Mouse (Mus musculus) G1E (cell line): Measurements from ENCODE around the gene Prr14l. TPM values are rescaled to one million over a fixed set of nuclear protein-coding genes. Genes with fewer than 3 reads are reported as not detected.
"Not testable (repeated sequence)": the region's sequence is repeated elsewhere in the genome, so short reads cannot be mapped to it uniquely, and the experiment has no call there.

Experiments used
- ATAC-seq: 2 replicates; pipeline ENCODE4 v1.8.0; 2016; ENCODE audit warnings: mild to moderate bottlenecking; ENCODE audit not compliant: insufficient number of reproducible peaks, poor library complexity, low FRiP score, severe bottlenecking; ENCODE audit errors: extremely low read depth
- DNase-seq: peaks from one replicate; pipeline ENCODE4 v3.0.0; 2012; ENCODE audit warnings: low spot score
- H3K27me3 ChIP-seq: 2 replicates; pipeline ENCODE4 v1.6.1; 2012; ENCODE audit warnings: mild to moderate bottlenecking, low read length, inconsistent platforms; ENCODE audit not compliant: insufficient read depth
- H3K36me3 ChIP-seq: replicated peaks from 2 replicates; pipeline ENCODE3; 2012; ENCODE audit warnings: mild to moderate bottlenecking, inconsistent platforms
- H3K4me1 ChIP-seq: 2 replicates; pipeline ENCODE4 v1.6.1; 2012; ENCODE audit warnings: low read depth, low read length, inconsistent platforms, mixed read lengths; ENCODE audit not compliant: insufficient read depth
- H3K4me3 ChIP-seq: 2 replicates; pipeline ENCODE4 v1.5.1; 2012; ENCODE audit warnings: low read depth, mild to moderate bottlenecking, inconsistent platforms, low read length, moderate library complexity, mixed read lengths
- H3K9me3 ChIP-seq: replicated peaks from 2 replicates; pipeline ENCODE4 v1.6.1; 2012; ENCODE audit warnings: inconsistent platforms
- CTCF ChIP-seq: IDR thresholded peaks from 2 replicates; pipeline ENCODE4 v1.5.1; 2012; ENCODE audit warnings: low read depth, low read length, inconsistent platforms, mixed read lengths
- GATA1 ChIP-seq: IDR thresholded peaks from 2 replicates; pipeline ENCODE4 v1.6.1; 2012; ENCODE audit warnings: borderline replicate concordance, low read length, inconsistent platforms, mixed read lengths
- GATA2 ChIP-seq: IDR thresholded peaks from 2 replicates; pipeline ENCODE4 v1.6.1; 2012; ENCODE audit warnings: low read depth, low read length, inconsistent platforms, borderline replicate concordance
- POLR2AphosphoS5 ChIP-seq: IDR thresholded peaks from 2 replicates; pipeline ENCODE4 v1.6.1; 2012; ENCODE audit warnings: low read depth, low read length, inconsistent platforms; ENCODE audit not compliant: insufficient replicate concordance
- TAL1 ChIP-seq: conservative IDR thresholded peaks from 2 replicates; pipeline ENCODE4 v1.6.1; 2012; ENCODE audit warnings: low read depth, low read length, inconsistent platforms, mixed read lengths
- polyA plus RNA-seq: library from polyadenylated mRNA; stranded (reverse); fragments of >175 nt; gene quantifications from 2 replicates; pipeline ENCODE4 v1.2.3, GENCODE M21; 2012
- total RNA-seq, 2 experiments: library from RNA; stranded (forward) in 1 of 2; stranded (reverse) in 1 of 2; fragments of 200-1000 nt in 1 of 2; fragments of >200 nt in 1 of 2; fragmentation: Nextera tagmentation in 1 of 2; gene quantifications; 2 replicates each; pipeline ENCODE4 v1.2.3; 2014 to 2017

The Prr14l gene
- total and polyA plus RNA-seq, 3 experiments = 30.7 to 68.9 (median 35.8) TPM

DNA sequence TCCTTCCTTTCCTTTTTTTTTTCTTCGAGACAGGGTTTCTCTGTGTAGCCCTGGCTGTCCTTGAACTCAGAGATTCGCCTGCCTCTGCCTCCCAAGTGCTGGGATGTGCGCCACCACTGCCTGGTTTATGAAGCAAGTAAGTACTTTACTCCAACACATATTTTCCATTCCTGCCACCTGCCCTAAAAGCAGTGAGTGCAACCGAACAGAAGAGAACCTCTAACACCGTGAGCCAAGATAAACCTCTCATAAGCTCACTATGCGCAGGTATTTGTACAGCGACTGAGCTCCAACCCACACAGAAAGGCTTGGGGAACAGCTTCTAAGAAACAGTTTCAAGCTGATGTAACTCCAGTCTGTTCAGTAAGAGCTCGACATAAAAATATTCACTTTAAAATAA is 97.9 kb downstream of the Prr14l start:
- Histone ChIP-seq H3K9me3 (no peaks in the 10 kb centered on the region), H3K4me1 (no peaks in the 10 kb centered on the region), H3K36me3 (peaks cover 52% of the 10 kb centered on the region), H3K27me3 (no peaks in the 10 kb centered on the region), H3K4me3 (no peak overlapping the region)
- no peak for TF ChIP-seq POLR2AphosphoS5
- TF ChIP-seq TAL1 = no peak
- TF ChIP-seq CTCF = no peak
- no peak for TF ChIP-seq GATA2
- TF ChIP-seq GATA1 = no peak
- DNase-seq (no peak), ATAC-seq (no peak)

DNA sequence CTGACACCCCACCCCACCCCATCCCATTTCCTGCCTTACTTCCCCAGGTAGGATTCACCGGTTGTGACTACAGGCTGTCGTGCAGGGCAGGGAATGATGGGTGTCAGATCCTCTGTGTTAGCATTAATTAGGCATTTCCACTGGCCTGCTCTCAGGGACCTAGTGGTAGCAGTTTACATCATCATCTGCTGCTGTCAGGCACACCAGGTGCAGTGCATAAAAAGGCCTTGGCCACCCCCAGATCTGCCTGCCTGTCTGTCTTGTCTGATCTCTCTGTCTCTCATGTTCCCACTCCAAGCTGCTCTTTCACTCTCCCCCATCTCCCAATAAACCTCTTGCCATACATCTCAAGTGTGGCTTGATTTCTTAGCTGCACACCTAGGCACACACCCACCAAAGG is 102.3 kb downstream of the Prr14l start:
- Histone ChIP-seq H3K4me1 (peaks cover 20% of the 10 kb centered on the region), H3K27me3 (no peaks in the 10 kb centered on the region), H3K4me3 (no peak overlapping the region), H3K36me3 (peaks cover 42% of the 10 kb centered on the region), H3K9me3 (no peaks in the 10 kb centered on the region)
- TF ChIP-seq CTCF (no peak), GATA2 (no peak)
- no peak for DNase-seq
- ATAC-seq = no peak

DNA sequence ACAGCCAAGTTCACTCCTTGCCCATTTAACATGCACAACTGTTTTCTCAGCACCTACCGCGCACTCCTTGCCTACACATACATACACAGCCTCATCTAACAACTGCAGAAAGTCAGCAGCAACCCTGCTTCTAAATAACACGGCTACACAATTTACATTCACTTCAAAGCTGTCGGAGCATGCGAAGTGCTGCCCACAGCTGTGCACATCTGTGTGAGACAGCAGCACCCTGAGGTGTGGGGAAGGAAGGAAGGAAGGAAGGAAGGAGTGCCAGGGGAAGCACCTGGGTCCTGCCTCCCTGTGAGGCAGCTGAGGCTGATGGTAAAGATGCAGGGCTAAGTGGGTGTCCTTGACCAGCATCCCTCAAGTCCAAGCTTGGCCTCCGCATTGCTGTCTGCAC is 105.1 kb downstream of the Prr14l start:
- TF ChIP-seq TAL1 (no peak), CTCF (no peak), GATA1 (no peak), POLR2AphosphoS5 (no peak), GATA2 (no peak)
- H3K4me3 ChIP-seq = no peak overlapping the region
- DNase-seq (no peak), ATAC-seq (no peak)
- no peaks in the 10 kb centered on the region for H3K27me3 ChIP-seq
- H3K4me1 ChIP-seq = peaks cover 42% of the 10 kb centered on the region
- peaks cover 40% of the 10 kb centered on the region for H3K36me3 ChIP-seq
- no peaks in the 10 kb centered on the region for H3K9me3 ChIP-seq

DNA sequence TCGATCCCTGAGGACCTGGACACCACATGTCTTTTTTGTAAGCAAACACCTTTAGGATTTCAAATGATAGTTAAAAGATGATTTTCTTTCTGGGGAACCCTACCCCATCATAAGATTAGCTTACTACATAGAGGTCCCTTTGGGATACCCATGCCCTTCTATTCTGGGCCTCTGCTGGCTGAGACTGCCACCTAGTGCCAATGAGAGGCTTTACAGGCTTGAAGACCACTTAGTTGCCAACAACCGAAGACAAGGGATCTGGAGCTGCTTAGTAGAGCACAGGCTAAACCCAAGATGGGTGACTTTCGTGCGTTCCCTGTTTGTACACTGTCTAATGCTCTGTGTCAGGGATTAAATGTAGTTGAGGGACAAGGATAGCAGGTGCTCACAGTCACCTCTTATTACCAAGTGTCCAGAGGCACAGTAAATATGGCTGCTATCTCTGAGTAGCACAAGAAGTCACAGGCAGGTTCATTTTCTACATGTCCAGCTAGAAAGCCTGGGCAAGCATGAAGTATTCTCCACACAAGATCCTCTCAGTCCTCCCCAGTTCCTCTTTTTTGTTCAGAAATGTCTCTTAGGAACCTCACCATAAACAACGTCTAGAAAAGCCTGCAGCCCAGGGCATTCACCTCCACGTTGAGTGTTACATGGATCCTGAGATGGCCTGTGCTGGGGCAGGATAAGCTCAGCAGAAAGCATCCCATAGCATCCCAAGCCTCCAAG is 106.2 kb downstream of the Prr14l start:
- H3K27me3 ChIP-seq = no peaks in the 10 kb centered on the region
- no peaks in the 10 kb centered on the region for H3K9me3 ChIP-seq
- DNase-seq (peak; percentile 47), ATAC-seq (no peak)
- H3K36me3 ChIP-seq = peaks cover 46% of the 10 kb centered on the region
- peaks cover 42% of the 10 kb centered on the region for H3K4me1 ChIP-seq
- no peak overlapping the region for H3K4me3 ChIP-seq
- TF ChIP-seq CTCF (peak; percentile 84), GATA1 (no peak), GATA2 (no peak)

DNA sequence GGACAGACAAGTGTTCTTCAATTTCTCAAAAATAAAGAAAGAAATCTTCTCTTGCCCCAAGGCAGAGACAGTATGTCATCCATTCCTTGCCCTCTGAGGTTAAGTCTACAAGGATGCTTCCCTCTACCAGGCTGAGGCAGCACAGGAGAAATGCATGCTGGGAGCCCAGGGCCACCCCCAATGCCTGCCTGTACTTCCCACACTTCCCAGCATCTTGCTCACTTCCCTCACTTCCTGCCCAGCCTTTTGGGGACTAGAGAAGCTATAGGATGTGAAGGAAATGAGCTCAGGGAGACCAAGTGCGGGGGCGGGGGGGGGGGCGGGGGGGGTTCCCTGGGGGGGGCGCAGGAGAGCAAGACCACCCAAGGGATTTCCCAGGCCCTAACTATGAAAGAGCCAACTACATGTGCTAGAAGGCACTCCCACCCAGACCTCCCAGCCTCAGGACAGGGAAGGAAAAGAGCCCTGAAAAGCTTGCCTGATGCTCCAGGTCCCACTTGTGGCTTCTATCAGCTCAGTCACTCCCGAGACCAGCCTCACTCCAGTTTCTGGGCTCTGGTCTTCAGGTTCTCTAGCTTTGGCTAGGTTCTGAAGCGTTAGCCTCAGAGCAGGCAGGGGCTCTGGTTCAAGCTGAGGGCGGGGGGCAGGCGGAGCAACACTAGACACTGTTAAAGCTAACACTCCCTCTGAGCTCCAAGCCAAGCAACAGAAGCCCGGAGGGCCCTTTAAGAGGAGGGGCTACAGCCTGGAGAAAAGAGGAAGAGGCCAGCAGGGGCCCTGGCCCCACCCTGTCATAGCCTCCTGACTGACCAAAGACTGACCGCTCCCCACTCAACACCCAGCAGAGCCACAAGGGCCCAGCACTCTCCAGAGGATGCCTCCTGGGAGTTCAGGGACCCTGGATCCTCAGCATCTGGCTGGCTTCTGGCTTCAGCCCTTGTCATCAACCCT is 108.1 kb downstream of the Prr14l start:
- Histone ChIP-seq H3K4me3 (peak overlapping the region; percentile 70), H3K4me1 (peaks cover 42% of the 10 kb centered on the region), H3K9me3 (no peaks in the 10 kb centered on the region), H3K36me3 (peaks cover 59% of the 10 kb centered on the region), H3K27me3 (no peaks in the 10 kb centered on the region)
- peak; percentile 91 for ATAC-seq
- peak; percentile 80 for DNase-seq
- TF ChIP-seq GATA1 (no peak), POLR2AphosphoS5 (no peak), GATA2 (no peak), CTCF (no peak), TAL1 (no peak)

DNA sequence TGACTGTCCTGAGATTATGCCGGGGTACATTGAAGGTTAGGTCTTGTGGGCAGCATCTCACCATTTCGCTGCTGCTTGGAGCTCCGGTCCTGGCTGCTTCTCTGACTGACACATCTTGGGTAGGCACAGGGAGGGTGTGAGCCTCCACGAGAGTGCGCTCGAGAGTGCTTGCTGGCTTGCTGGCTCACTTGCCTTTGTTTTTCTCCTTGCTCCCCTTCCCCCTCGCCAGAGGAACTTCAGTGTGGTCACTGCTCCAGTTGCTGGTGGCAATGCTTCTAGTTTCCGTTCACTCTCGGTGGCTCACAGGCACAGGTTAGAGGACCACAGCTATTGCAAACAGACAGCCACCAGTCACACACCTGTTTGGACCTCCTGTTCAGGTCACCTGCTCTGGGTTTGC is 111.9 kb downstream of the Prr14l start:
- TF ChIP-seq POLR2AphosphoS5 (no peak), GATA1 (no peak), CTCF (no peak), TAL1 (no peak), GATA2 (no peak)
- Histone ChIP-seq H3K36me3 (peaks cover 76% of the 10 kb centered on the region), H3K4me3 (no peak overlapping the region), H3K27me3 (no peaks in the 10 kb centered on the region), H3K4me1 (peaks cover 27% of the 10 kb centered on the region), H3K9me3 (no peaks in the 10 kb centered on the region)
- no peak for DNase-seq
- no peak for ATAC-seq

DNA sequence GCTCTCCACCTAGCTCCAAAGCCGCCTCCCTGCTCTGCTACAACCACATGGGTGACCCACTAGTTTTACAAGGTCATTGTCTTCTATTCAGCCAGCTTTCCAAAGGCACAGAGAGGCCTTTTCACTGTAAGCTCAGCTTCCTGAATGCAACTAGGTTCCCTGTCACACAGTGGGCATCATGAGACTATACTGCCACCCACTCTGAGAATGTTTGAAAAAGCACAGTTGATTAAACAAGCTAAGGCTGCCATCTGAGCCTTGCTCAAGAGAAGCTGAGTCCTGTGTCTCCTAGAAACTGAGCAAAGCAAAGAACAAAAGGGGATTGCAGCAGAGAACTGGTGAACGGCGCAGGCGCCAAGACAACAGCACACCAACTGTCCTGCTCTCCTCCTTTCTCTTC is 112.7 kb downstream of the Prr14l start:
- not testable (repeated sequence) for DNase-seq, H3K9me3 ChIP-seq, H3K4me3 ChIP-seq, ATAC-seq, H3K27me3 ChIP-seq
- peaks cover 84% of the 10 kb centered on the region for H3K36me3 ChIP-seq
- H3K4me1 ChIP-seq = peaks cover 19% of the 10 kb centered on the region

DNA sequence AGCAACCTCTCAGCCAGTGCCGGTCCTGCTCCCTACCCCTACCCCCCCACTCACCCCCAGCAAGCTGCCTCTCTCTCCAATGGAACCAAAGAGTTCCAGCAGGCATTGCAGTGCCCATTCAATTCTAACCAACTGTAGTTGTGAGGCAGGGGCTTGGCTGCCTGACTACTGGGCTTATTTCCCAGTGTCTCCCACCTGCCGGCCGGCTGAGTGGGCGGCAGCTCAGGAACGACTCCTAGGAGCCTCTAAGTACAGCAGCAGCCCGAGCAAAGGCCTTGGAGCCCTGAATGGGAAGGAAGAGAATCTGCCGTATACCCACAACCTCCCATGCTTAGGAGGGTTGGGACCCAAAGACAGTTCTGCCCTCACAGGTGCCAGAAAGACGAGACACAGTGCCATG is 113.2 kb downstream of the Prr14l start:
- not testable (repeated sequence) for H3K27me3 ChIP-seq, DNase-seq, H3K9me3 ChIP-seq, H3K4me3 ChIP-seq, ATAC-seq
- H3K4me1 ChIP-seq = peaks cover 14% of the 10 kb centered on the region
- H3K36me3 ChIP-seq = peaks cover 87% of the 10 kb centered on the region
